Mouse (Mus musculus): ENCODE measurements around the gene Frem1. TPM values are rescaled to one million over a fixed set of nuclear protein-coding genes. Genes with fewer than 3 reads are reported as not detected.

Gene Frem1
- polyA plus RNA-seq (2012; rRNA removed) = 2.4 and 2.6 TPM in 2 replicates

DNA sequence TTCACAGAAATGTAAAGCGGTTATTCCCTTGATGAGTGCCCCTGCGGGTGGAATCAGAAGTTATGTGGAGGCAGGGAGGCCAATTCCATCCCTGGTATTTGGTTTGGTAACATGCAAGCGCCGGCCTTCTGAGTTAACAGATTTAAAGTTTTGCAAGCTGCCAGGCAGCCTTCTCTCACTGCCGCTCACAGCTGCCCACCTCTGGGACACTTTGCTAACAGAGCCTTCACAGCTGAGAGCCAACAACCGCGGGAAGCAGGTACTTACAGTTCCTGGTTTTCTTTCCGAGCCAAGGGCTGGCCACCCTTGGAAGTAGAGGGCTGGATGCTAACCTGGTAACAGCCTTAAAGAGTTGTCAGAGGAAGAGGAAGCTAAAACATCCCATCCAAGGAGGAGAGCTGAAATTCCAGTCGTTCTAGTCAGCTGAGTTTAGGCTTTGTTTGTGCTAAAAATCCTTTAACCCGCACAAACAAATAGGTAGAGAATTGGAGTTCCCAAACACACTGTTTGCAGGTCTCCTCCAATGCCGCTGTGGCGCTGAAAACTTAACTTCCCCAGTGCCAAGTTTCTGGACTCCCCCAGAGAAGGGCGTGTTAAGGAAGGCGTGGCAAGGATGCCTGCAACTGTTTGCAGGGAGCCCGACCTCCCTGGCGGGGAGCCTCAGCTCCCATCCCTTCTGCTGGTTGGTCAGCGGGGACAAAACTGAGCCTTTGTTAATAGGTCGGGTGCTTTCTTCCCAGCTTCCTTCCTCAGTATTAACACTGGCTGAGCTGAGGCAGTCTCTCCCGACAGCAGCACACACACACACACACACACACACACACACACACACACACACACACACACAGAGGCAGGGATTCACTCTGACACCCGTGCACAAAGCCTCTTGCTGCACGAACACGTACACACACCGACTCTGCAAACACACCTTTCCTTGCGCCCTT is at the start of gene Frem1:
TSS of gene Frem1 (minus strand) at position 706 of the 944 bp plus-strand sequence.
- no peak within 1 kb of the TSS for H3K27ac ChIP-seq (ENCODE audit: insufficient read depth, low read length)
- no peak for TF ChIP-seq CTCF (IDR thresholded peaks at IDR 0.05; ENCODE audit: extremely low read depth, insufficient read depth, insufficient read length, insufficient replicate concordance)
- no peak for TF ChIP-seq POLR2A (IDR thresholded peaks at IDR 0.05; ENCODE audit: low read depth, low read length)
- H3K4me3 ChIP-seq (ENCODE audit: extremely low read depth, insufficient read depth, insufficient read length) = no peak within 1 kb of the TSS
- no peaks in the 10 kb centered on the region for H3K36me3 ChIP-seq (ENCODE audit: control insufficient read depth, insufficient read depth, low read length)
- no peaks in the 10 kb centered on the region for H3K27me3 ChIP-seq (ENCODE audit: control insufficient read depth, insufficient read depth, low read length)
- DNase-seq (ENCODE audit: low read depth in 1 of 2, low spot score in 2 of 2) = no peak
- WGBS = 20% methylated on average over 24 of the region's 24 CpGs
- no peaks in the 10 kb centered on the region for H3K4me1 ChIP-seq (ENCODE audit: control insufficient read depth, insufficient read depth, insufficient read length)

DNA sequence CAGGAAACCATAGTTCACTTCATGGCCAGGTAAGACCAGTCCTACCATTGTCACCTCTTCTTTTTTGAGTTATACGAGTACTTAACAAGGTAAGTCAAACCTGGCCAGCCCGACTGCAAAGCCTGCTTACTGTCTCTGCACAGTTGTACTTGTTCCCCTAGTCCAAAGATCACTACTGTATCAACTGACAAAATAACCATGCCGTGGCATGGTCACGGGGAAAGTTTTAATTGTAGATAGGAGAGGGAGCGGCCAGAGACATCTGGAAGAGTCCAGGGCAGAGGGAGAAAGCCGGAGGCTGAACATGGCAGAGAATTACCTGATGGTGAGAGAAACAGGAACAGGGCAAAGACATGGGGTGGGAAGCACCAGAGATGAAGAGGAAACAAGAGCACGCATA is 46.9 kb upstream of the Frem1 start:
- Histone ChIP-seq H3K36me3 (ENCODE audit: control insufficient read depth, insufficient read depth, low read length) (no peaks in the 10 kb centered on the region), H3K27me3 (ENCODE audit: control insufficient read depth, insufficient read depth, low read length) (no peaks in the 10 kb centered on the region), H3K27ac (ENCODE audit: insufficient read depth, low read length) (no peak overlapping the region), H3K4me1 (ENCODE audit: control insufficient read depth, insufficient read depth, insufficient read length) (no peaks in the 10 kb centered on the region), H3K4me3 (ENCODE audit: extremely low read depth, insufficient read depth, insufficient read length) (no peak overlapping the region)
- TF ChIP-seq POLR2A (IDR thresholded peaks at IDR 0.05; ENCODE audit: low read depth, low read length) = no peak
- TF ChIP-seq CTCF (IDR thresholded peaks at IDR 0.05; ENCODE audit: extremely low read depth, insufficient read depth, insufficient read length, insufficient replicate concordance) = no peak
- 91% methylated on average over 7 of the region's 7 CpGs for WGBS
- no peak for DNase-seq (ENCODE audit: low read depth in 1 of 2, low spot score in 2 of 2)

DNA sequence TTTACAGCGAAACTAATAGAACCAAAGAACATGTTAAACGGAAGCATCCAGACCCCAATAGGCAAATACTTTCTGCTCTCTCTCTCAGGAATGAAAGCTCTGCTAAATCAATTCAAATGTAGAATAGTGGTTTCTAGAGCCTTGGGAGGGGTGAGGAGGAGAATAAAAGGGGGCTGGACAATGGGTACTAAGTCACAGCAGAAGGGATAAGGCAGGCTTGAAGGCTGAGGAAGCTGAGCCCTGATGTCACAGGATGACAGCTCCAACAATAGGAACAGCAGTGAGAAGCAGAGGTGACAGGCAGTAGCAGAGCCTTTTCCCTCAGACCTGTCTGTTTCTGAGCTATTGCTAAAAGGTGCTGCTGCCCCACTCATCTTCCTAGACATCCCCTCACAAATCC is 41.8 kb upstream of the Frem1 start:
- no peak for DNase-seq (ENCODE audit: low read depth in 1 of 2, low spot score in 2 of 2)
- TF ChIP-seq POLR2A (IDR thresholded peaks at IDR 0.05; ENCODE audit: low read depth, low read length) (no peak), CTCF (IDR thresholded peaks at IDR 0.05; ENCODE audit: extremely low read depth, insufficient read depth, insufficient read length, insufficient replicate concordance) (no peak)
- Histone ChIP-seq H3K4me1 (ENCODE audit: control insufficient read depth, insufficient read depth, insufficient read length) (no peaks in the 10 kb centered on the region), H3K4me3 (ENCODE audit: extremely low read depth, insufficient read depth, insufficient read length) (no peak overlapping the region), H3K27me3 (ENCODE audit: control insufficient read depth, insufficient read depth, low read length) (no peaks in the 10 kb centered on the region), H3K36me3 (ENCODE audit: control insufficient read depth, insufficient read depth, low read length) (no peaks in the 10 kb centered on the region), H3K27ac (ENCODE audit: insufficient read depth, low read length) (no peak overlapping the region)
- WGBS = 91% methylated on average over 2 of the region's 2 CpGs

DNA sequence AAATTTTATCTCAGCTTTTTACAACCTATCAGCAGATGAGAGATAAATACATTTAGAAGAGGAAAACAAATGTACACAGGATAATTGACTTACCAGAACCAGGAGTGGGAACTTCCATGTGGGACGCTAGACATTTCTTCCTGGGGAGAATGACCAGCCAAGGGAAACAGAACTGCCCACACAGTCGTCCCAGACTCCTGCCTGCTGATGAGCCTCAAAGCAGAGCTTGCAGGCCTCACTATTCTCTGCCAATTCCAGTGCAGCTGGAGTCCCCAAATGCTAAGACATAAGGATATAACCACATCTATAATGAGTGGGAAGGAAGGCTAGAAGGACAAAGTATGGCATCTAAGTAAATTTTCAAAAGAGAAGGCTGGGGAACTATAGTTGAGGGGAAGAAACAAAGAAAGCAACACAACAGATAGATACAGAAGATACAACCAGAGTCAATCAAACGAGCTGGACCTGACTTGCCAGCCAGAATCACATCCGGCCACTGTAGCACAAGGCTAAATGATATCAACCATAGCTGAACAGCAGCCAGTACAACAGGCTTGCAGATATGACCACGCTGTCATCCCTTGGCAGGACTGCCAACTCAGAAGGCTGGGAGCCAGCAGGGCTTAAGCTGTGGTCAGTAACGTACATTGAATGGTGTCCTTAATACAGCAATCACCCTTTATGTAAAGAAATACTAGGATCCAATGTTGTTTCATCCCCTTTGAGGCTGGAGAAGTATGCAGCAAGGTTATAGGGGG is 38.7 kb upstream of the Frem1 start:
- no peaks in the 10 kb centered on the region for H3K27me3 ChIP-seq (ENCODE audit: control insufficient read depth, insufficient read depth, low read length)
- 78% methylated on average over 6 of the region's 6 CpGs for WGBS
- no peak overlapping the region for H3K27ac ChIP-seq (ENCODE audit: insufficient read depth, low read length)
- no peak for TF ChIP-seq CTCF (IDR thresholded peaks at IDR 0.05; ENCODE audit: extremely low read depth, insufficient read depth, insufficient read length, insufficient replicate concordance)
- TF ChIP-seq POLR2A (IDR thresholded peaks at IDR 0.05; ENCODE audit: low read depth, low read length) = no peak
- no peak for DNase-seq (ENCODE audit: low read depth in 1 of 2, low spot score in 2 of 2)
- H3K36me3 ChIP-seq (ENCODE audit: control insufficient read depth, insufficient read depth, low read length) = no peaks in the 10 kb centered on the region
- no peaks in the 10 kb centered on the region for H3K4me1 ChIP-seq (ENCODE audit: control insufficient read depth, insufficient read depth, insufficient read length)
- no peak overlapping the region for H3K4me3 ChIP-seq (ENCODE audit: extremely low read depth, insufficient read depth, insufficient read length)

DNA sequence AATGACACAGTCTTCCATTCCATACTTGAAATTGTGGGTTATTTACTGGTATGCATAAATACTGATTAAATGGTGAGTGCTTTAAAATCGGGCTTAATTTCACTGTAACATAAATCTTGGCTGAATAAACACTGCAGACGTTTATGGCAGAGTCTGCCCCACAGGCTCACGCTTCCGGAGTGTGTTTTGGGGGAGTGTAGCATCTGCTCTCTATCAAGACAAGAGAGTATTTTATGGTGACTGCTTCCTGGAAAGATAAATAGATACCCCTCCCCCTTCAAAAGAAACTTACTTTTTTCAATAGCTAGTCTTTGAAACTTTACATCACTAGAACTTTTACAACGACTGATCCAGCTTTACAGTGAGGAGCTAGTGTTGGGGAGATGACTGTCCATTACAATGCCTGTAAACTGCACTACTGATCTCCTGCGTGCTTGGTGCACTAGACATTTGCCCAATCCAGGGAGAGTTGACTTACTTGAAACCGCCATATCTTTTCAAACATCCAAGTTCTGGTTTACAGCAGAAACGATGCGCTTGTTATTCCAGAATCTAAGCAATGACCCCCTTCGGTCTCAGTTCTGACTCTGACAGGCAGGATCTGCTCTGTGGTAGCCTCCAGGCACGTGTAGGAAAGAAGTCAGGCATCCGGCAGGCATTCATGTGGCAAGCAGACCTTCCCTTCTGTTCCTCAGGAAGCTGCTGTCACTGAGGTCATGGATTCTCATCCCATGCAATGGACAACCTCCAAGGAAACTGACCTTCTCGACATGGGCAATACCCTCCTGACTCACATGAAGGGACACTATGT is 28.4 kb upstream of the Frem1 start:
- no peaks in the 10 kb centered on the region for H3K27me3 ChIP-seq (ENCODE audit: control insufficient read depth, insufficient read depth, low read length)
- no peak for DNase-seq (ENCODE audit: low read depth in 1 of 2, low spot score in 2 of 2)
- no peak for TF ChIP-seq POLR2A (IDR thresholded peaks at IDR 0.05; ENCODE audit: low read depth, low read length)
- no peak for TF ChIP-seq CTCF (IDR thresholded peaks at IDR 0.05; ENCODE audit: extremely low read depth, insufficient read depth, insufficient read length, insufficient replicate concordance)
- no peak overlapping the region for H3K27ac ChIP-seq (ENCODE audit: insufficient read depth, low read length)
- H3K4me1 ChIP-seq (ENCODE audit: control insufficient read depth, insufficient read depth, insufficient read length) = no peaks in the 10 kb centered on the region
- H3K36me3 ChIP-seq (ENCODE audit: control insufficient read depth, insufficient read depth, low read length) = no peaks in the 10 kb centered on the region
- 33% methylated on average over 13 of the region's 13 CpGs for WGBS
- H3K4me3 ChIP-seq (ENCODE audit: extremely low read depth, insufficient read depth, insufficient read length) = no peak overlapping the region

DNA sequence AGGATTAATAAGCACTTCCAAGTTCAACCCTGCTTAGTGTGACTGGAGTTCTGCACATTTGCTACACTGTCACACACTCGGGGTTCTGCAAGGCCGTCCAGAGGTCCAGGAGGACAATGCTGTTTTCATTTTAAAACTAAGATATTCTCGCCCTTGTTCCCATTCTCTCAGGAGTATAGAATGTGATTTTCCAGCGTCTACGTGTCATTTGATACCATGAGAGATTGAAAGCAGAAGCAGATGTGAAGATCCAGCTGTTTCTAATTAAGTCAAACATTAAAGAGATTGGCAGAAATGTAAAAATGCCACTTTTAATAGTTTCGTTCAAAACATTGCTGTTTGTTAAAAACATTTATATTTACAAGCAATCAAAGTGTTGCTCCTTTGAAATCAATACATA is 12.1 kb upstream of the Frem1 start:
- WGBS = 85% methylated on average over 6 of the region's 6 CpGs
- Histone ChIP-seq H3K27ac (ENCODE audit: insufficient read depth, low read length) (no peak overlapping the region), H3K36me3 (ENCODE audit: control insufficient read depth, insufficient read depth, low read length) (no peaks in the 10 kb centered on the region)

More for the DNA sequence above, 12.1 kb upstream of the Frem1 start:
- TF ChIP-seq POLR2A (IDR thresholded peaks at IDR 0.05; ENCODE audit: low read depth, low read length) (no peak), CTCF (IDR thresholded peaks at IDR 0.05; ENCODE audit: extremely low read depth, insufficient read depth, insufficient read length, insufficient replicate concordance) (no peak)
- no peak for DNase-seq (ENCODE audit: low read depth in 1 of 2, low spot score in 2 of 2)
- no peaks in the 10 kb centered on the region for H3K4me1 ChIP-seq (ENCODE audit: control insufficient read depth, insufficient read depth, insufficient read length)
- no peak overlapping the region for H3K4me3 ChIP-seq (ENCODE audit: extremely low read depth, insufficient read depth, insufficient read length)
- H3K27me3 ChIP-seq (ENCODE audit: control insufficient read depth, insufficient read depth, low read length) = no peaks in the 10 kb centered on the region

Measured in spleen, adult 2 months (tissue).